Mouse (Mus musculus) gonadal fat pad, adult 2 months (tissue): Measurements from ENCODE around the gene Tcf23. TPM values are rescaled to one million over a fixed set of nuclear protein-coding genes. Genes with fewer than 3 reads are reported as not detected.

Source experiments
- DNase-seq: peaks from one replicate; pipeline ENCODE4 v3.0.0-alpha.2; 2012; ENCODE audit warnings: low read depth
- polyA plus RNA-seq: library from polyadenylated mRNA; depleted of rRNA; stranded (reverse); fragments of >200 nt; gene quantifications from 2 replicates; pipeline ENCODE4 v1.2.3, GENCODE M21; 2012; rRNA removed

Tcf23 gene
- polyA plus RNA-seq: 3.1 and 3.8 TPM in 2 replicates

DNA sequence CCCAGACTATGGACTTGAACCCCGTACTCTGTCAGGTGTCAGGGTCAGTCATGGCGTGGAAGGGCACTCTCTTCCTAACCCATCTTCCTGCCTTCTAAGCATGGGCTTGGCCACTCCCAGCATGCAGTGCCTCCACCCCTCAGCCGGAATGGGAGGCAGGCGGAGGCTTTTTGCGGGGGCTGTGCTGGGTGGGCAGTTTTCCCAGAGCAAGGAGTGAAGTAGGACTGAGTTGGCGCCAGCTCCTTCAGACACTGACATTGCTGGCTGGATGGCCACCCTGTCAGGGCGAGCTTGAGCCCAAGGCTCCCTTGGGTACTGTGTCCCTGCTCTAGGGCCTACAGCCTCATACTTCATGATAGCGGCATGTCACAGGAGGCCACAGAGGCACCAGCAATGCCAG is at the start of gene Tcf23:
TSS of gene Tcf23 (plus strand) at position 247 of the 400 bp plus-strand sequence.
- no peak for DNase-seq

- DNase-seq: no peak
Measured at GRCm38 (mm10) chr5:30918691-30919090, 49.8 kb upstream of the Tcf23 start.

- no peak for DNase-seq
Measured at GRCm38 (mm10) chr5:30919831-30920614, 48.4 kb upstream of the Tcf23 start.

DNA sequence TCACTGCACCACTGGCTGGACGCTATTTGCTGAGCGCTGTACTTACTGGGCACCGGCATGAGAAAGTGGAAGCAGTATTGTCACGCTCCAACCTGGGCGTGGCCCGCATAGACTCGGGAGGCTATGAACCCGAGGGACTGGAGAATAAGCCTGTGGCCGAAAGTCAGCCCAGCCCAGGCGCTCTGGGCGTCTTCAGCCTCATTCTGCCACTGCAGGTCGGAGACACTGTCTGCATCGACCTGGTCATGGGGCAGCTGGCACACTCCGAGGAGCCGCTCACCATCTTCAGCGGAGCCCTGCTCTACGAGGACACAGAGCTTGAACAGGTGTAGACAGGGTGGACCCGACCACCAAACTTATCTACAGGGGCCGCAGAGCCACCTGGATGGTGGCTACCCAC is 47.8 kb upstream of the Tcf23 start:
- DNase-seq: no peak

DNA sequence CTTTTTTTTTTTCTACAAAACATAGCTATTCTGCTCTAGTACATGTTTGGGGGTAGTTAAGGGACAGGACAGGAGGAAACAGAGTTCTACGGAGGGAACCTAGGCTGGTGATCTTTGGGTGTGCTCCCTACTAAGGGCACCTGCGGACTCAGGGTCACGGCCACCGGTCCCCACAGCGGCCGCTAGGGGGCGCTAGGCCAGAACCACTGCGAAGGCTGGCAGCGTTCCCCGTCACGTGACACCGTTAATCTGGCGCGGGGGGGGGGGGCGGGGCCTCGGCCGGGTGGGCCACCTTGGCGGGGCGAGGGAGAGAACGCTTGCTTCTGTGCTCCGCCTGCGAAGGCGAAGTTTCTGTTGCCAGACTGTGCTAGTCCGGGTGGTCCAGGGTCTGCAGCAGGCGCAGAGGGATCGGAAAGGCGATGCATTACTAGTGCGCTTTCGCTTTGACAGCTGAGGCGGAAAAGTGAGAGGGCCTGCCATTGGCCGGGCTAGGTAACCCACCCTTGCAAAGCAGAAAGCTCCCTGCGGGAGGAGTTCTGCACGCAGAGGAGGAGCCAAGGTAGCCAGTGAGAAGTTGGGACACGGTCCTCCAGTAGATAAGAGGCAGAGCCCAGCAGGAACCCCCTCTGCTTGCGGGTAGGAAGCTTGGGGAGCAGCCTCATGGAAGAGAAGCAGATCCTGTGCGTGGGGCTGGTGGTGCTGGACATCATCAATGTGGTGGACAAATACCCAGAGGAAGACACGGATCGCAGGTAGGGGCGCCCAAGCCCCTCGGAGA is 47.0 kb upstream of the Tcf23 start, which contains the start of gene Khk:
TSS of gene Khk (plus strand) at position 176 of the 778 bp plus-strand sequence.
- no peak for DNase-seq

GRCm38 (mm10) chr5:30922581-30923041 is 45.9 kb upstream of the Tcf23 start:
- DNase-seq: no peak

DNA sequence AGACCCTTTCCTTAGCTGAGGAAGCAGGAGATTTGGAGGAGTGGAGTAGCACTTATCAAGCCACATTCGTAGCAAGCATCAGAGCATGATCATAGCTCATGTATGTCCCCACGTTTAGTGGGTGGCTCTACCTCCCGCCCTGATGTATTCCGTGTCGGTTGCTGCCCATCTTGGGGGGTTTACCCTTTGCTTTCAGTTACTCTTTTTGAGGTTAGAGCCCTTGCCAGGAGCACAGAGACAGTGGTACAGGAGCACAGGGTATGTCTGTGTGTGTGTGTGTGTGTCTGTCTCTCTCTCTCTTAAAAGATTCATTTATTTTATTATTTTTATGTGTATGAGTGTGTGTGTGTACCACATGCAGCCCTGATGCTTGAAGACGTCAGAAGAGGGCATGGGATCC is 45.3 kb upstream of the Tcf23 start:
- no peak for DNase-seq

GRCm38 (mm10) chr5:30924614-30925013 is 43.8 kb upstream of the Tcf23 start:
- DNase-seq: no peak

GRCm38 (mm10) chr5:30925217-30925616 is 43.2 kb upstream of the Tcf23 start:
- DNase-seq: no peak

- DNase-seq: no peak
Measured at GRCm38 (mm10) chr5:30926073-30926472, 42.4 kb upstream of the Tcf23 start.

- no peak for DNase-seq
Measured at GRCm38 (mm10) chr5:30927945-30928529, 40.4 kb upstream of the Tcf23 start.

- DNase-seq: no peak
Measured at GRCm38 (mm10) chr5:30930121-30930520, 38.3 kb upstream of the Tcf23 start.

DNA sequence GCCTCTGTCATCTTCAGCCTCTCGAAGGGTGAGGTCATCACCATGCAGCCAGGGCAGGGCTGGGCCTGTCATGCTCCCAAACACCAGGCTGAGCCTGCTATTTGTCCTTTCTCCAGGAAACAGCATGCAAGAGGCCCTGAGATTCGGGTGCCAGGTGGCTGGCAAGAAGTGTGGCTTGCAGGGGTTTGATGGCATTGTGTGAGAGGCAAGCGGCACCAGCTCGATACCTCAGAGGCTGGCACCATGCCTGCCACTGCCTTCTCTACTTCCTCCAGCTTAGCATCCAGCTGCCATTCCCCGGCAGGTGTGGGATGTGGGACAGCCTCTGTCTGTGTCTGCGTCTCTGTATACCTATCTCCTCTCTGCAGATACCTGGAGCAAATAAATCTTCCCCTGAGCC is 37.6 kb upstream of the Tcf23 start:
- no peak for DNase-seq

GRCm38 (mm10) chr5:30931378-30931777 is 37.1 kb upstream of the Tcf23 start:
- DNase-seq: no peak

- DNase-seq: no peak
Measured at GRCm38 (mm10) chr5:30933705-30934104, 34.8 kb upstream of the Tcf23 start.

DNA sequence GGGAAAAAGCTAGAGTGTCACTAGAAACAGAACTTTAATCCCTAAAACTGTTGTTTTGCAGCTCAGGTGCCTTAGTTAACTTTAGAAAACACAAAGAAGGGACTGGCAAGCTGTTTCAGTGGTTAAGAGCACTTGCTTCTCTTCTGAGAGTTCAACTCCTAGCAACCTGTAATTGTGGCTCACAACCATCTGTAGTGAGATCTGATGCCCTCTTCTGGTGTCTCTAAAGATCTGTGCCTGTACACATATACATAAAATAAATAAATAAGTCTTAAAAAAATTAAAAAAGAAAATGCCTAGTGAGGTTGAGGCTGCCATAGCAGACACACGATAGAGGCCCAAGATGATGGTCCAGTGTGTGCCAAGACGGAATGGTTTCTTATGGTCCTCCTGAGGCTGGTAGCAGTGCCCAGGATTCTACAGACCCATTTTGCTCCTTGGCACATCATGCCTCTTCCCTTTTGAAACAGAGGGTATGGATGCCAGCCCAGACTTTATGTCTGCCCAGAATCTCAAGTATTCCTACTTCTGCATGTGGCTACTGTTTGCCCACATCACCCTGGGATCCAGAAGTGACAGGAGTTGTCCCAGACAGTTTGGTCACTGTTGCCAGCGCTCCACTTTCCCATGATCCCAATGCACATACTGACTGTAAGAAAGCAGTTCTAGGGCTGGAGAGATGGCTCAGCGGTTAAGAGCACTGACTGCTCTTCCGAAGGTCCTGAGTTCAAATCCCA is 33.6 kb upstream of the Tcf23 start:
- DNase-seq: no peak

GRCm38 (mm10) chr5:30943004-30943403 is 25.5 kb upstream of the Tcf23 start:
- no peak for DNase-seq

- DNase-seq: no peak
Measured at GRCm38 (mm10) chr5:30944344-30944743, 24.1 kb upstream of the Tcf23 start.

- no peak for DNase-seq
Measured at GRCm38 (mm10) chr5:30944956-30945781, 23.3 kb upstream of the Tcf23 start, which contains the start of gene Cgref1. Cgref1 (minus strand) TSS chr5:30945591.

DNA sequence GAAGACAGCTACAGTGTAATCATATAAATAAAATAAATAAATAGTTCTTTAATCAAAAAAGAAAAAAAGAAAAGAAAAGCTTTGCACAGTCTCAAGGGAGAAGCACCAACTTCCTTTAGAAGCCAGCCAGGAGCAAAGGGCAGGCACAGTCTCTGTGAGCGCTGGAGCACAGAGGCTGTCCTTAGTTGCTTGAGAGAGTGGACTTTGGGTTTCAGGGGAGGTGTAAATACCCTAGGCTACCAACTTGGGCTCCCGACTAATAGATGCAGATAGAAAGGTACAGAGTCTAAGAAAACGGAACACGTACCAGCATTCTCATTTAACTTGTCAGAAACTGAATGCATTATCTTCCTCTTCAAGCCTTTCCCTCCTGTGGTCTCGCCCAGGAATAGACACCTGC is 19.8 kb upstream of the Tcf23 start:
- no peak for DNase-seq
